Mouse (Mus musculus) heart, postnatal 4 days (tissue): Measurements from ENCODE around the gene Smtnl2. TPM values are rescaled to one million over a fixed set of nuclear protein-coding genes. Genes with fewer than 3 reads are reported as not detected.

Source experiments
- DNase-seq: peaks from one replicate; pipeline ENCODE4 v3.0.0; 2021
- total RNA-seq, 2 experiments: library from RNA; stranded (reverse); gene quantifications; 2 replicates each; pipeline ENCODE4 v1.2.3; 2021

The Smtnl2 gene
- total RNA-seq, 2 experiments from 2014 or later: 62.2 to 63.4 TPM

- DNase-seq: no peak
These were observed 13.5 kb downstream of the Smtnl2 start for GRCm38 (mm10) chr11:72397811-72398525.

GRCm38 (mm10) chr11:72397072-72397471 lies 14.4 kb downstream of the Smtnl2 start:
- DNase-seq: peak; percentile 94

- DNase-seq: peak; percentile 63
These were observed 14.9 kb downstream of the Smtnl2 start for GRCm38 (mm10) chr11:72396621-72397020.

- DNase-seq: no peak
These were observed 15.9 kb downstream of the Smtnl2 start for GRCm38 (mm10) chr11:72395652-72396051.

- no peak for DNase-seq
These were observed 16.8 kb downstream of the Smtnl2 start for GRCm38 (mm10) chr11:72394694-72395093.

- DNase-seq: peak; percentile 72
These were observed 17.8 kb downstream of the Smtnl2 start for GRCm38 (mm10) chr11:72393669-72394068.

- DNase-seq: no peak
These were observed 18.3 kb downstream of the Smtnl2 start for GRCm38 (mm10) chr11:72393243-72393642.

GRCm38 (mm10) chr11:72391181-72391580 lies 20.3 kb downstream of the Smtnl2 start:
- no peak for DNase-seq

GRCm38 (mm10) chr11:72389407-72390142 lies 21.9 kb downstream of the Smtnl2 start:
- DNase-seq: no peak

- no peak for DNase-seq
These were observed 23.4 kb downstream of the Smtnl2 start for GRCm38 (mm10) chr11:72388113-72388529.

- no peak for DNase-seq
These were observed 32.2 kb downstream of the Smtnl2 start for GRCm38 (mm10) chr11:72379351-72379750.

- DNase-seq: no peak
These were observed 33.3 kb downstream of the Smtnl2 start for GRCm38 (mm10) chr11:72378222-72378621.

GRCm38 (mm10) chr11:72376562-72376961 lies 35.0 kb downstream of the Smtnl2 start:
- no peak for DNase-seq

GRCm38 (mm10) chr11:72369904-72370672 lies 41.4 kb downstream of the Smtnl2 start:
- DNase-seq: no peak

GRCm38 (mm10) chr11:72367934-72368674 lies 43.4 kb downstream of the Smtnl2 start:
- DNase-seq: no peak

GRCm38 (mm10) chr11:72366126-72366525 lies 45.4 kb downstream of the Smtnl2 start:
- DNase-seq: no peak

GRCm38 (mm10) chr11:72364526-72364925 lies 47.0 kb downstream of the Smtnl2 start:
- DNase-seq: no peak

GRCm38 (mm10) chr11:72363523-72364240 lies 47.8 kb downstream of the Smtnl2 start:
- DNase-seq: peak; percentile 23

GRCm38 (mm10) chr11:72362347-72362741 lies 49.2 kb downstream of the Smtnl2 start, which contains the start of gene Tekt1:
TSS of gene Tekt1 (minus strand) at chr11:72362442.
- DNase-seq: no peak

- DNase-seq: peak; percentile 67
These were observed 49.8 kb downstream of the Smtnl2 start for GRCm38 (mm10) chr11:72361385-72362346.
